Mouse (Mus musculus) forebrain, embryonic 16.5 days (tissue): ENCODE results near the gene Taar7b. TPM values are rescaled to one million over a fixed set of nuclear protein-coding genes. Genes with fewer than 3 reads are reported as not detected.

Source experiments
- ATAC-seq: fragments of 200-750 bp; cut with Nextera tagmentation; 2 replicates; pipeline ENCODE4 v1.8.0; 2017; ENCODE audit warnings: mild to moderate bottlenecking, moderate library complexity
- H3K27ac ChIP-seq: fragments of 300-500 bp; sonication (generic); 2 replicates; pipeline ENCODE4 v1.5.1; 2014; ENCODE audit warnings: low read length, control low read depth
- H3K27me3 ChIP-seq: fragments of 300-500 bp; sonication (generic); replicated peaks from 2 replicates; pipeline ENCODE4 v1.6.1; 2014; ENCODE audit warnings: low read length; ENCODE audit not compliant: control insufficient read depth, insufficient read depth
- H3K36me3 ChIP-seq: fragments of 300-500 bp; sonication (generic); 2 replicates; pipeline ENCODE4 v1.6.1; 2014; ENCODE audit not compliant: control insufficient read depth, insufficient read depth
- H3K4me1 ChIP-seq: fragments of 300-500 bp; sonication (generic); replicated peaks from 2 replicates; pipeline ENCODE4 v1.6.1; 2014; ENCODE audit warnings: low read length; ENCODE audit not compliant: control insufficient read depth, insufficient read depth
- H3K4me2 ChIP-seq: fragments of 300-500 bp; sonication (generic); 2 replicates; pipeline ENCODE4 v1.6.1; 2014; ENCODE audit warnings: mild to moderate bottlenecking, low read length, control low read depth
- H3K4me3 ChIP-seq: fragments of 300-500 bp; sonication (generic); replicated peaks from 2 replicates; pipeline ENCODE4 v1.5.1; 2014; ENCODE audit warnings: mild to moderate bottlenecking, low read length, control low read depth
- H3K9ac ChIP-seq: fragments of 300-500 bp; sonication (generic); replicated peaks from 2 replicates; pipeline ENCODE4 v1.6.1; 2014; ENCODE audit warnings: low read depth, low read length, control low read depth
- H3K9me3 ChIP-seq: fragments of 300-500 bp; sonication (generic); 2 replicates; pipeline ENCODE4 v1.6.1; 2016; ENCODE audit warnings: low read length; ENCODE audit not compliant: control insufficient read depth
- WGBS: fragments of 180-500 bp; shearing (Covaris S2); extraction: QIAGEN DNeasy Blood & Tissue Kit; methylation state at CpG from one replicate; pipeline ENCODE4 v1.1.7; 2014; 5-methylcytosine and 5-hydroxymethylcytosine counted together
- polyA plus RNA-seq: library from polyadenylated mRNA; unstranded; fragments of >200 nt; fragmentation: Nextera tagmentation; extraction: Ambion mirVana; gene quantifications from 2 replicates; pipeline ENCODE4 v1.2.1, GENCODE M21; 2015

The Taar7b gene
- polyA plus RNA-seq, 1 experiment from 2014 or later = not detected

- H3K9me3 ChIP-seq = no peaks in the 10 kb centered on the region
- H3K27me3 ChIP-seq = no peaks in the 10 kb centered on the region
- no peak within 1 kb of the TSS for H3K4me2 ChIP-seq
- no peaks in the 10 kb centered on the region for H3K4me1 ChIP-seq
- H3K4me3 ChIP-seq = no peak within 1 kb of the TSS
- ATAC-seq = no peak
- WGBS = 82% methylated on average over 2 of the region's 2 CpGs
- H3K36me3 ChIP-seq = no peaks in the 10 kb centered on the region
- no peak within 1 kb of the TSS for H3K27ac ChIP-seq
- no peak within 1 kb of the TSS for H3K9ac ChIP-seq
These were observed 37.6 kb downstream of the Taar7b start, which contains the start of gene Taar7e for GRCm38 (mm10) chr10:24037314-24037713. Gene Taar7e (plus strand): TSS chr10:24037614.

GRCm38 (mm10) chr10:24040120-24040869 is 40.6 kb downstream of the Taar7b start:
- H3K27me3 ChIP-seq = no peaks in the 10 kb centered on the region
- no peak overlapping the region for H3K27ac ChIP-seq
- no peaks in the 10 kb centered on the region for H3K36me3 ChIP-seq
- 59% methylated on average over 2 of the region's 2 CpGs for WGBS
- H3K9ac ChIP-seq = no peak overlapping the region
- no peak overlapping the region for H3K4me3 ChIP-seq
- no peaks in the 10 kb centered on the region for H3K4me1 ChIP-seq
- no peaks in the 10 kb centered on the region for H3K9me3 ChIP-seq
- no peak overlapping the region for H3K4me2 ChIP-seq
- no peak for ATAC-seq

- no peak within 1 kb of the TSS for H3K4me3 ChIP-seq
- H3K4me1 ChIP-seq = no peaks in the 10 kb centered on the region
- no peaks in the 10 kb centered on the region for H3K9me3 ChIP-seq
- no peaks in the 10 kb centered on the region for H3K27me3 ChIP-seq
- no peak within 1 kb of the TSS for H3K9ac ChIP-seq
- no peaks in the 10 kb centered on the region for H3K36me3 ChIP-seq
- no peak within 1 kb of the TSS for H3K4me2 ChIP-seq
- ATAC-seq = no peak
- no peak within 1 kb of the TSS for H3K27ac ChIP-seq
These were observed 49.5 kb downstream of the Taar7b start, which contains the start of gene Taar7f for GRCm38 (mm10) chr10:24049210-24049609. Gene Taar7f (plus strand): TSS chr10:24049510.

Other genes starting within 250 kb of the Taar7b start
- gene Rps12, start 212.7 kb upstream of the Taar7b start, polyA plus RNA-seq = 105 and 109 TPM in 2 replicates
- gene Slc18b1, start 203.0 kb upstream of the Taar7b start, polyA plus RNA-seq = 20.8 and 21.2 TPM in 2 replicates
- gene Vnn3, start 148.5 kb upstream of the Taar7b start, polyA plus RNA-seq = not detected in 2 replicates
- 0.11 and 0.36 TPM in 2 replicates for gene Vnn1, start 105.3 kb upstream of the Taar7b start, polyA plus RNA-seq
- not detected in 2 replicates for gene Taar1, start 79.6 kb upstream of the Taar7b start, polyA plus RNA-seq
- not detected in 2 replicates for gene Taar2, start 61.4 kb upstream of the Taar7b start, polyA plus RNA-seq
- not detected in 2 replicates for gene Taar3, start 50.4 kb upstream of the Taar7b start, polyA plus RNA-seq
- not detected in 2 replicates for gene Taar4, start 39.4 kb upstream of the Taar7b start, polyA plus RNA-seq
- gene Taar5, start 29.2 kb upstream of the Taar7b start, polyA plus RNA-seq = not detected in 2 replicates
- not detected in 2 replicates for gene Taar6, start 14.3 kb upstream of the Taar7b start, polyA plus RNA-seq
- not detected in 2 replicates for gene Taar7a, start 6.5 kb upstream of the Taar7b start, polyA plus RNA-seq
- gene Taar7d, start 27.3 kb downstream of the Taar7b start, polyA plus RNA-seq = not detected in 2 replicates
- gene Taar7e, start 37.7 kb downstream of the Taar7b start, polyA plus RNA-seq = not detected in 2 replicates
- not detected in 2 replicates for gene Taar7f, start 49.6 kb downstream of the Taar7b start, polyA plus RNA-seq
- not detected in 2 replicates for gene Taar8a, start 76.6 kb downstream of the Taar7b start, polyA plus RNA-seq
- not detected in 2 replicates for gene Taar8b, start 92.4 kb downstream of the Taar7b start, polyA plus RNA-seq
- not detected in 2 replicates for gene Taar8c, start 102.0 kb downstream of the Taar7b start, polyA plus RNA-seq
- gene Taar9, start 109.6 kb downstream of the Taar7b start, polyA plus RNA-seq = not detected in 2 replicates
- 287 and 301 TPM in 2 replicates for gene Stx7, start 149.4 kb downstream of the Taar7b start, polyA plus RNA-seq
- 2.0 and 2.4 TPM in 2 replicates for gene Moxd1, start 223.6 kb downstream of the Taar7b start, polyA plus RNA-seq